Mouse (Mus musculus) megakaryocyte-erythroid progenitor cell, adult 5 weeks (primary cell): ENCODE results near the gene Sost. TPM values are rescaled to one million over a fixed set of nuclear protein-coding genes. Genes with fewer than 3 reads are reported as not detected.

Experiments used
- polyA plus RNA-seq: library from polyadenylated mRNA; stranded (reverse); fragments of >175 nt; gene quantifications from 2 replicates; pipeline ENCODE4 v1.2.3, GENCODE M21; 2012

Sost gene
- 0.04 and 0.06 TPM in 2 replicates for polyA plus RNA-seq

GRCm38 (mm10) chr11:101966965-101967614 lies at the start of gene Sost:
TSS of gene Sost (minus strand) at chr11:101967015.

GRCm38 (mm10) chr11:101986913-101987312 lies 20.1 kb upstream of the Sost start, which contains the start of gene Dusp3:
TSS of gene Dusp3 (minus strand) at chr11:101987013.

DNA sequence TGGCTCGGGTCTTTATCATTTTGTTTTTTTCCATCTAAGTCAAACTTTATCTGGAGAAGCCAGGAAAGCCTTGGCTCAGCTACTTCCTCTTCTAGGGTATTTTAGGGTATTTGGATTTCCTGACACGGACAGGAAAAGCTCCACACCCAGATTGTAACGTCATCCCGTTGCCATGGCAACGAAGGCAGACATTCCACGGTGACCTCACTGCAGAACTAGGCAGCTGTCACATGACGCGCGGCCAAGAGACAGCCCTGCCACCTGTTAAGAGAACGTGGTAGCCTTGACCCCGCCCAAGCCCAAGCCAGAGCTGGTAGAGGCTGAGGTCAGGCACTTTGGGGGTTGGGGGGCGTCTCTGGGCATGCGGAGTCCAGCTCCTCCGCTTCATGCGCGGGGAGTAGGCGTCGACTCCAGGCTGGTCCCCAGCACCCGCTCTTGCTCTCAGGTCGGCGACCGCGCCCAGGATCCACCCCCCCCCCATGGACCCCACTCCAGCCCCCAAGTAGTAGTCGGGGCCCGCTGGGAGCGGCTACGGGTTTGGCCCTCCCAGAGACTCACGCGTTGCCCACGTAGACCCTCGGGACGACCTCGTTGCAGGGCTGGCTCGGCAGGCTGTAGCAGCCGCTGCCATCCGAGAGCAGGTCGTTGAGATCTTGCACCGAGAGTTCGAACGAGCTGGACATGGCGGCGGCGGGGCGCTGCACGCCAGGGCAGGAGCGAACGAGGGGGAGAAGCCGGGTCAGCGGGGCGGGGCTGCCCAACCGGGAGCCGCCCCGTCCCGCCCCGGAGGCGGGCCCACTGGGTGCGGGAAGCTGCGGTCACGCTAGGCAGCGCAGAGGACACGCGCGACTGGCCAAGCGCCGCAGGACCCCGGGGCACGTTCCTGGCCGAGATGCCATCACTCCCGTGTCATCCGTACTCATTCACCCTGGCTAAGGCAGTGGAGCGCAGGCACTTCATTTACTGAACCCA lies 17.5 kb upstream of the Sost start, which contains the start of gene Cfap97d1:
TSS of gene Cfap97d1 (plus strand) at position 226 of the 972 bp plus-strand sequence.

Other genes with a start within 250 kb of the Sost start
- gene Dhx8, start 234.1 kb downstream of the Sost start, polyA plus RNA-seq = 8.7 and 14.3 TPM in 2 replicates
- 0.61 and 0.70 TPM in 2 replicates for gene Etv4, start 181.6 kb downstream of the Sost start, polyA plus RNA-seq
- gene Meox1, start 72.6 kb downstream of the Sost start, polyA plus RNA-seq = not detected in 2 replicates
- gene Cfap97d1, start 17.3 kb upstream of the Sost start, polyA plus RNA-seq = not detected in 2 replicates
- gene Dusp3, start 20.0 kb upstream of the Sost start, polyA plus RNA-seq = 9.9 and 11.0 TPM in 2 replicates
- gene Mpp3, start 61.4 kb upstream of the Sost start, polyA plus RNA-seq = 0.08 TPM in 1 of 2 replicates, not detected in the other
- gene Cd300lg, start 74.5 kb upstream of the Sost start, polyA plus RNA-seq = 1.2 and 1.8 TPM in 2 replicates
- gene Mpp2, start 121.5 kb upstream of the Sost start, polyA plus RNA-seq = 2.4 TPM in 2 replicates
- not detected in 2 replicates for gene Ppy, start 134.3 kb upstream of the Sost start, polyA plus RNA-seq
- gene Pyy, start 140.8 kb upstream of the Sost start, polyA plus RNA-seq = not detected in 2 replicates
- 1.1 and 1.3 TPM in 2 replicates for gene Nags, start 178.5 kb upstream of the Sost start, polyA plus RNA-seq
- 7.9 and 11.8 TPM in 2 replicates for gene Tmem101, start 189.4 kb upstream of the Sost start, polyA plus RNA-seq
- 97.8 and 116 TPM in 2 replicates for gene Lsm12, start 218.3 kb upstream of the Sost start, polyA plus RNA-seq
- gene G6pc3, start 222.6 kb upstream of the Sost start, polyA plus RNA-seq = 57.4 and 70.2 TPM in 2 replicates